Mouse (Mus musculus): ENCODE results near the gene Artn.

DNA sequence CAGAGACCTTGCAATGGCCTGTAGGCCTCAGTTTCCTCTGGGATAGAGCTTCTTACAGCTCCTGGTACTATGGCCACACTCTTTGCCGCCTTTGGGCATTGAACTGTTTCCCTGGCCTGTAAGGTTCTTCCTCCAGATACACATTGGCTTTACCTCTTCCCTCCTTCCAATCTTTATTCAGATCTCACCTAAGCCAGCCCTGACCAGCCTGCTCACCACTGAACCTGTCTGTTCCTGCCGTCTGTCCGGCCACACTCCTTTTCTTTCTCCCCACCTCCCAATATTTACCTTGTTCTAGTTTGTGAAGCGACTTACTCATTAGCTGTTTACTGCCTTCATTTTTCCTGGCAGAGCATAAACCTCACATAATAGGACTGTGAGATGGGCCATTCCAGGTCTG, 49.6 kb upstream of the Artn start:
- no peak for TF ChIP-seq CTCF (IDR thresholded peaks at IDR 0.05; ENCODE audit: low read depth)
- TF ChIP-seq EP300 (IDR thresholded peaks at IDR 0.05; ENCODE audit: low read depth): no peak

Data from heart, postnatal 0 days (tissue).